Mouse (Mus musculus) stomach, adult 2 months (tissue): ENCODE measurements around the gene Hap1. TPM values are rescaled to one million over a fixed set of nuclear protein-coding genes. Genes with fewer than 3 reads are reported as not detected.

Source experiments
- polyA plus RNA-seq: library from polyadenylated mRNA; depleted of rRNA; stranded (reverse); fragments of >200 nt; gene quantifications from 2 replicates; pipeline ENCODE4 v1.2.3, GENCODE M21; 2012; rRNA removed

The Hap1 gene
- polyA plus RNA-seq = 3.8 and 4.4 TPM in 2 replicates

DNA sequence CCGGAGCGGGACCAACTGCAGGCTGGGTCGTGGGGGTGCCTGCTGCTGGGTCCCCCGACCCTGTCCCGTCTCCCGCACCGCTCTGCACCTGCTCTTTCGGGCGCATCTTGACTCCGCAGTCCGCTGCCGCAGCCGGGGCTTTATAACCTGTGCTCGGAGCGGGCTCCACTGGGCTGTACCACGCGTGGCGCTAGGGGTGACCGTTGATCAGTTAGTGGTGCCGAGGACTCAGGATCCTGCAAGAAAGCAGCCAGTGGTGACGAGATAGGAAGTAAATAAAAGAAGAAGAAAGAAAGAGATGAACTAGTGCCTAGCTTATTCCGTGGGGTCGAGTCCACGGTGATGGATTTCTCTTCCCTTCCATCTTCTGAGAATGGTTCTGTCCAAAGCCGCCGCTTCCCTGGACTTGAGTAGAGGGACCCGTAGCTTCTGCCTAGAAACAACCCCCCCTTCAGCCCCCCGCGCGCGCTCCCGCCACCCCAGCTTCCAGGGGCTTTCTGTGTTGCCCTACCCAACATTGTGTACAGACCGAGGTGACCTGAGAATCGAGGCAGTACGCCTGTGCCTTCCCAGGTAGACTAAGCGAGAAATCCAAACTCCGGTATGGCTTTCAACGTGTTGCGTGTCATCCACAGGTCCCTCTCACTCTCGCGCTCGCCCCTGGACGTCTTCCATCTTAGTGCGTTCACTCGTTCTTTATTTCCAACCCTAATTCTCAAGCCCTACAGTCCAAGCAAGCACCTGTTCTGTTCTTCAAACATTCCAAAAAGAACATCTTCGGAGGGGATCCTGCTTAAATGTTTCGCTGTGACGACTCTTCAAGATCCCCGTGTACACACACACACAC is at the start of gene Hap1:
TSS of gene Hap1 (minus strand) at position 157 of the 847 bp plus-strand sequence.

GRCm38 (mm10) chr11:100397600-100398389 is 41.9 kb upstream of the Hap1 start, which contains the start of gene Jup:
Jup (minus strand) TSS chr11:100397763.

DNA sequence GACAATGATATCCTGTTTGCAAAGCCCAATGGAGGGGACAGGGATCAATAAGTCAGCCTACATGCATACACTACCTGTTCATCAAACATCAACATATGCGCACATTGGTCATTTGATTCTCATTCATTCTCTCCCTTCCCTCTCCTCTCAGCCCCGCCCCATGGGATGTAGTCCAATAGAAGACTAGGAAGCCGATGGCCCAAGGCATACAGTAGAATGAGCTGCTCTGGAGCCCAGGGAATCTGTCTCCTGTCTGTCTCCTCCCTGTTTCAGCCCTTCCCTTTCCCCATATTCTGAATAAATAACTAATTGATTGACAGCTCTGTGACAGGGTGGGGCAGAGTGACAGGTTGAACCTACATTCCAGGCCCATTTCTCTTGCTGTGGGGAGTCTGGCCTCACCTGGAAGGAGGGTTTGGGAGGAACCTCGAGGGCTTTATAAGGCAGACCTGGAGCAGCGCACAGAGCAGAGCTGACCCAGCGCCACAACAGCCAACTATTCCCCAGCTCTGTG is 21.9 kb downstream of the Hap1 start, which contains the start of gene Gast:
TSS of gene Gast (plus strand) at position 464 of the 514 bp plus-strand sequence.

DNA sequence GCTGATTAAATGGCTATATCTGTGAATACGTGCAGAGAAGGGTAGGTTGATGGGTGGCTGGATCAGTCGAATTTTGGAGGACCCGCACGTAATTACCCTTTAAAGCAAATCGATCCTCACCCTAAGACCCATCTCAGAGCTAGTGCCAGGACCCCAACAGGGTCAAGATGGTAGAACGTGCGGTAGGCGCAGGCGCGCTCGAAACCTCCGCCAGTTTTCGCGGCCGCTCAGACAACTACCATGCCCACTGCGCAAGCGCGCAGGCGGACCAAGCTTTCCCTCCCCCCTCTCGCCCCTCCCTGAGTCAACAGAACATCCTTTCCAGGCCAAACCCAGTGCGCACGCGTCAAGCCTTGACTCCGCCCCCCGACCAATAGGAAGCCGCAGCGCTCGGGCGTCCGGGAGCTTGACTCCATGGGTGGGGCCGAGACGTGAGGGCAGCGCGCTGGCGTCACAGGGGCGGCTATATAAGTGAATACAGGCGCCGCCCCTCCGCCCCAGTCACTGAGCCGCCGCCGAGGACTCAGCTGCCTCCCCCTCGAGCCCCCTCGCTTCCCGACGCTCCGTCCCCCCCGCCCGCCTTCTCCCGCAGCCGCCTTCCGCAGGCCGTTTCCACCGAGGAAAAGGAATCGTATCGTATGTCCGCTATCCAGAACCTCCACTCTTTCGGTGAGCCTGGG is 36.3 kb downstream of the Hap1 start, which contains the start of gene Eif1:
TSS of gene Eif1 (plus strand) at position 394 of the 680 bp plus-strand sequence.

Other genes starting within 250 kb of the Hap1 start
- 602 and 681 TPM in 2 replicates for gene Krt13, start 234.6 kb downstream of the Hap1 start, polyA plus RNA-seq
- gene Krt15, start 220.2 kb downstream of the Hap1 start, polyA plus RNA-seq = 7.7 and 17.9 TPM in 2 replicates
- gene Krt19, start 207.5 kb downstream of the Hap1 start, polyA plus RNA-seq = 1,679 and 2,029 TPM in 2 replicates
- gene Krt9, start 162.9 kb downstream of the Hap1 start, polyA plus RNA-seq = not detected in 2 replicates
- gene Krt14, start 148.6 kb downstream of the Hap1 start, polyA plus RNA-seq = 147 and 161 TPM in 2 replicates
- 5.1 and 6.5 TPM in 2 replicates for gene Krt16, start 107.2 kb downstream of the Hap1 start, polyA plus RNA-seq
- 20.4 and 26.8 TPM in 2 replicates for gene Krt17, start 95.1 kb downstream of the Hap1 start, polyA plus RNA-seq
- 0.11 and 0.31 TPM in 2 replicates for gene Krt42, start 86.3 kb downstream of the Hap1 start, polyA plus RNA-seq
- 59.7 and 89.2 TPM in 2 replicates for gene Eif1, start 36.2 kb downstream of the Hap1 start, polyA plus RNA-seq
- gene Gast, start 21.7 kb downstream of the Hap1 start, polyA plus RNA-seq = 1,071 and 1,807 TPM in 2 replicates
- 512 and 547 TPM in 2 replicates for gene Jup, start 41.6 kb upstream of the Hap1 start, polyA plus RNA-seq
- gene P3h4, start 58.7 kb upstream of the Hap1 start, polyA plus RNA-seq = 39.0 and 53.0 TPM in 2 replicates
- gene Fkbp10, start 59.6 kb upstream of the Hap1 start, polyA plus RNA-seq = 18.7 and 21.9 TPM in 2 replicates
- gene Nt5c3b, start 85.7 kb upstream of the Hap1 start, polyA plus RNA-seq = 11.5 and 11.8 TPM in 2 replicates
- gene Klhl10, start 85.8 kb upstream of the Hap1 start, polyA plus RNA-seq = 0.03 TPM in 1 of 2 replicates, not detected in the other
- gene Klhl11, start 116.6 kb upstream of the Hap1 start, polyA plus RNA-seq = 0.87 and 1.6 TPM in 2 replicates
- gene Acly, start 171.9 kb upstream of the Hap1 start, polyA plus RNA-seq = 17.6 and 20.0 TPM in 2 replicates
- gene Ttc25, start 189.5 kb upstream of the Hap1 start, polyA plus RNA-seq = 0.19 and 0.40 TPM in 2 replicates
- 9.3 and 11.7 TPM in 2 replicates for gene Cnp, start 218.8 kb upstream of the Hap1 start, polyA plus RNA-seq